Comparison of ENCODE assay signal across 8 mouse cellular contexts in the genomic region with DNA sequence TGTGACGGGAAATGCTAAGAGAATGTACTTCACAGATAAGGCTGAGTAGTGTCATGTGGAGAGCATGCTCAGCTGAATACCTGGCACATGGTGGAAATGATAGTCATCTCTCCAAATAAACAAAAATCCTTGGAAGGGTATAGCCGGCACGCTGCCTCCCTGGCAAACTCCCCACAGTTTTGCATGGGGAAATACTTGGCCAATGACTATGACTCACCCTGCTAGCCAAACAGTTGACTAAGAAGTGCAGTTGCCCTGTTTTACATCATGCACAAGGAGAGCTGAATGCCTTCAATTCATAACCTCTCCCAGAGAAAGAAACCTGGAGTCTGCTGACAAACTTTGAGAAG.
A peak's percentile ranks its signal among the peaks of the same experiment; 100 is the strongest.
DNase-seq lines count a peak whose midpoint lies in the region; ATAC-seq lines count a peak whose summit lies in the region.
"Had no signal": no experiment of that assay in that cellular context is flagged by ENCODE, and none has a peak within 500 bp of the region (broad histone marks: within the 10 kb centered on the region; RNA-seq: fewer than 3 reads in every experiment).

No protein-coding gene starts in this region.

- no peaks in the 10 kb centered on the region for H3K9me3 ChIP-seq in midbrain, embryonic 14.5 days (ENCODE audit: control insufficient read depth, low read length)
- no peaks in the 10 kb centered on the region for H3K9me3 ChIP-seq in midbrain, embryonic 13.5 days

- peak; percentile 1 for DNase-seq in midbrain, embryonic 14.5 days
- peak; percentile 47 for DNase-seq in cerebellum, adult 11 months
- DNase-seq in gastrocnemius, postnatal 25 days: peak; percentile 37
- DNase-seq in urinary bladder, postnatal 36 days (ENCODE audit: low spot score in 2 of 2): peak; percentile 4 to 47
- DNase-seq in thymus, postnatal 14 days: no peak
- no peak for DNase-seq in spleen, adult 12 weeks (ENCODE audit: low spot score)

- H3K27me3 ChIP-seq in midbrain, embryonic 14.5 days (ENCODE audit: control insufficient read depth, insufficient read depth, low read length): no peaks in the 10 kb centered on the region
- no peaks in the 10 kb centered on the region for H3K27me3 ChIP-seq in midbrain, embryonic 13.5 days

- WGBS in midbrain, embryonic 14.5 days: 73% methylated on average over 3 of the region's 3 CpGs
- 80% methylated on average over 3 of the region's 3 CpGs for WGBS in midbrain, embryonic 13.5 days

- no peak overlapping the region for H3K9ac ChIP-seq in midbrain, embryonic 14.5 days (replicated peaks; ENCODE audit: low read length)
- H3K9ac ChIP-seq in midbrain, embryonic 13.5 days (replicated peaks): no peak overlapping the region

- no peaks in the 10 kb centered on the region for H3K36me3 ChIP-seq in midbrain, embryonic 14.5 days (ENCODE audit: control insufficient read depth, insufficient read depth, low read length)
- H3K36me3 ChIP-seq in midbrain, embryonic 13.5 days: no peaks in the 10 kb centered on the region

- no peak overlapping the region for H3K4me3 ChIP-seq in midbrain, embryonic 14.5 days (replicated peaks; ENCODE audit: low read depth, low read length)
- no peak overlapping the region for H3K4me3 ChIP-seq in midbrain, embryonic 13.5 days (replicated peaks)

- no peak overlapping the region for H3K4me2 ChIP-seq in midbrain, embryonic 14.5 days (ENCODE audit: low read length)
- H3K4me2 ChIP-seq in midbrain, embryonic 13.5 days (replicated peaks): no peak overlapping the region
- H3K4me2 ChIP-seq: midbrain, embryonic 11.5 days had no signal

- no peak overlapping the region for H3K27ac ChIP-seq in midbrain, embryonic 14.5 days (replicated peaks; ENCODE audit: low read depth, low read length)
- H3K27ac ChIP-seq in midbrain, embryonic 13.5 days: no peak overlapping the region

- H3K4me1 ChIP-seq in midbrain, embryonic 14.5 days (ENCODE audit: control insufficient read depth, insufficient read depth, low read length): no peaks in the 10 kb centered on the region
- H3K4me1 ChIP-seq in midbrain, embryonic 13.5 days (replicated peaks): no peaks in the 10 kb centered on the region

- no peak for ATAC-seq in midbrain, embryonic 14.5 days (ENCODE audit: low FRiP score, low TSS enrichment)
- no peak for ATAC-seq in midbrain, embryonic 13.5 days

Comparison
In these comparisons a context has a peak if more than half of its experiments do, and no peak if none do; other contexts are left out.
1. DNase-seq: peak in midbrain, embryonic 14.5 days (single experiment), cerebellum, adult 11 months (single experiment), gastrocnemius, postnatal 25 days (single experiment) and urinary bladder, postnatal 36 days (2 of 2); none in thymus, postnatal 14 days (single experiment) and spleen, adult 12 weeks (single experiment).